Mouse (Mus musculus): ENCODE data around the gene Tff1. TPM values are rescaled to one million over a fixed set of nuclear protein-coding genes. Genes with fewer than 3 reads are reported as not detected.

Gene Tff1
- polyA plus RNA-seq, 1 experiment: not detected

DNA sequence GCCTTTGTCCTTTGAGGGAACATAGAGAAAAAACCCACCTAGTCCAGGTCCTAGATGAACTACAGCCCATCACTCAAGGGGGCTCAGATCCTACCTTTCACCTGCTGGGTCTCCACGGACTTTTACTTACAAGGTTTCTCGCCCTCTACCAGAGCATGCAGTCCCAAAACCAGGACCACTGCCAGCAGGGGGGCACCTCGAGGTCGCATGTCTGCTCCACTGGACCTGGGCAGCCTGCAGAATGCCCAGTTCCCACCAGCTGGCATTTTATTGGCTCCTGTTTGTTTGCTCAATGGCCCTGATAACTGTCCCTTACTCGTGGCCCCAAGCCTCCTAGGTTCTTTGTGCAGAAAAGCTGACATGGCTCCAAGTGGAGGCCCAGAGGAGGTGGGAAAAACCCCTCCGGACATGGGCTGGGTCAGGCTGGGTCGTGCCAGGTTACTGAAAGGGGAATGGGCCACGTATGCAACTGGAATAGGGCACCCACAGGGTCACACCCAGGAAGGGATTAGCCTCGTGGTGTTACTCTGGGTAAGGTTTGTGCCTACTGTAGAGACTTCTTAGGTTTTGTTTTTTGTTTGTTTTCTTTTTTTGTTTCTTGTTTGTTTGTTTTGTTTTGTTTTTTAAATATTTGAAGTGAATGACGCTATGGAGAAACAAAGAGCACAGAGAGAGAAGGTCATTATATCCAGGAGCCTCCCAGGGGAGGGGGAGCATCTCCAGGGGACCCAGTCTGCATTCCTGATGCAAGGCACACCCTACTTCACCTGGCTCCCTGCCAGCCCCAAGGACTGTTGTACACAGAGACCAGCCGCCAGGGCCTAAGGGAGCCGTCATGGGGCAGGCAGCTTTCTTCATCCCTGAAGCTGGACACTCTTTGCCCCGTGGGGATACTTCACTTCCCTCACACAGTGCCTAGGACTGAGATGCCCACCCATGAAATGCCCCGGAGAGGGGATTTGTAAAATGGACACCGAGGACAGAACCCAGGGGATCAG lies 20.7 kb downstream of the Tff1 start, which contains the start of gene Tff2:
TSS of gene Tff2 (minus strand) at position 243 of the 998 bp plus-strand sequence.
- TF ChIP-seq CTCF (IDR thresholded peaks at IDR 0.05; ENCODE audit: extremely low read depth, insufficient read depth, insufficient read length, insufficient replicate concordance) (no peak), POLR2A (IDR thresholded peaks at IDR 0.05; ENCODE audit: low read depth, low read length) (no peak)
- Histone ChIP-seq H3K4me1 (ENCODE audit: control insufficient read depth, insufficient read depth, insufficient read length) (no peaks in the 10 kb centered on the region), H3K27ac (ENCODE audit: insufficient read depth, low read length) (no peak within 1 kb of the TSS), H3K36me3 (ENCODE audit: control insufficient read depth, insufficient read depth, low read length) (no peaks in the 10 kb centered on the region), H3K27me3 (ENCODE audit: control insufficient read depth, insufficient read depth, low read length) (no peaks in the 10 kb centered on the region), H3K4me3 (ENCODE audit: extremely low read depth, insufficient read depth, insufficient read length) (no peak within 1 kb of the TSS)
- no peak for DNase-seq (ENCODE audit: low read depth in 1 of 2, low spot score in 2 of 2)
- WGBS: 81% methylated on average over 15 of the region's 15 CpGs

DNA sequence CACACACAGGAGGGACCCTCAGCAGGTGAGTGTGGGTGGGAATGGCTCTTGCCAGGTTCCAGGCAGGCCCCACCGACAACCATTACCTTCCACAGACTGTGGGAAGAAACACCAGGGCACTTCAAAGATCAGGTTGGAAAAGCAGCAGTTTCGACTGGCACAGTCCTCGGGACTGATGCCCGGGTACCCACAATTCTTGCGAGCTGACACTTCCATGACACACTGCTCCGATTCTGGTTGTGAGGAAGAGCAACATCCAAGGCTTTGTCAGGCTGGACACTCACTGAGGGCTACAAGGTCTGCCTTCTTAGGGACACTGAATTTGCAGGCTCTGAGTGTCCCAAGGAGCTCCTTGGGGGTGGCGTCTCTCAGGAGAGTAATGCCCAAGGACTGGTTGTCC lies 23.0 kb downstream of the Tff1 start:
- 98% methylated on average over 7 of the region's 7 CpGs for WGBS
- TF ChIP-seq CTCF (IDR thresholded peaks at IDR 0.05; ENCODE audit: extremely low read depth, insufficient read depth, insufficient read length, insufficient replicate concordance) (no peak), POLR2A (IDR thresholded peaks at IDR 0.05; ENCODE audit: low read depth, low read length) (no peak)
- H3K4me1 ChIP-seq (ENCODE audit: control insufficient read depth, insufficient read depth, insufficient read length): no peaks in the 10 kb centered on the region
- no peaks in the 10 kb centered on the region for H3K27me3 ChIP-seq (ENCODE audit: control insufficient read depth, insufficient read depth, low read length)
- DNase-seq (ENCODE audit: low read depth in 1 of 2, low spot score in 2 of 2): no peak
- H3K27ac ChIP-seq (ENCODE audit: insufficient read depth, low read length): no peak overlapping the region
- H3K36me3 ChIP-seq (ENCODE audit: control insufficient read depth, insufficient read depth, low read length): no peaks in the 10 kb centered on the region
- no peak overlapping the region for H3K4me3 ChIP-seq (ENCODE audit: extremely low read depth, insufficient read depth, insufficient read length)

- H3K36me3 ChIP-seq (ENCODE audit: control insufficient read depth, insufficient read depth, low read length): no peaks in the 10 kb centered on the region
- DNase-seq (ENCODE audit: low read depth in 1 of 2, low spot score in 2 of 2): peak; percentile 40 to 60
- no peaks in the 10 kb centered on the region for H3K27me3 ChIP-seq (ENCODE audit: control insufficient read depth, insufficient read depth, low read length)
- H3K4me1 ChIP-seq (ENCODE audit: control insufficient read depth, insufficient read depth, insufficient read length): no peaks in the 10 kb centered on the region
- TF ChIP-seq CTCF (IDR thresholded peaks at IDR 0.05; ENCODE audit: extremely low read depth, insufficient read depth, insufficient read length, insufficient replicate concordance): peak; percentile 74; the same call in 1 of the 2 replicates
- no peak for TF ChIP-seq POLR2A (IDR thresholded peaks at IDR 0.05; ENCODE audit: low read depth, low read length)
- H3K27ac ChIP-seq (ENCODE audit: insufficient read depth, low read length): no peak overlapping the region
- WGBS: 31% methylated on average over 5 of the region's 5 CpGs
- no peak overlapping the region for H3K4me3 ChIP-seq (ENCODE audit: extremely low read depth, insufficient read depth, insufficient read length)
These were observed 26.7 kb downstream of the Tff1 start for GRCm38 (mm10) chr17:31138398-31138797.

GRCm38 (mm10) chr17:31136821-31137220 lies 28.3 kb downstream of the Tff1 start:
- Histone ChIP-seq H3K4me3 (ENCODE audit: extremely low read depth, insufficient read depth, insufficient read length) (no peak overlapping the region), H3K27me3 (ENCODE audit: control insufficient read depth, insufficient read depth, low read length) (no peaks in the 10 kb centered on the region), H3K36me3 (ENCODE audit: control insufficient read depth, insufficient read depth, low read length) (no peaks in the 10 kb centered on the region), H3K27ac (ENCODE audit: insufficient read depth, low read length) (no peak overlapping the region), H3K4me1 (ENCODE audit: control insufficient read depth, insufficient read depth, insufficient read length) (no peaks in the 10 kb centered on the region)
- TF ChIP-seq CTCF (IDR thresholded peaks at IDR 0.05; ENCODE audit: extremely low read depth, insufficient read depth, insufficient read length, insufficient replicate concordance) (no peak), POLR2A (IDR thresholded peaks at IDR 0.05; ENCODE audit: low read depth, low read length) (no peak)
- 48% methylated on average over 1 of the region's 1 CpGs for WGBS
- no peak for DNase-seq (ENCODE audit: low read depth in 1 of 2, low spot score in 2 of 2)

GRCm38 (mm10) chr17:31136291-31136690 lies 28.8 kb downstream of the Tff1 start:
- DNase-seq (ENCODE audit: low read depth in 1 of 2, low spot score in 2 of 2): no peak
- H3K27me3 ChIP-seq (ENCODE audit: control insufficient read depth, insufficient read depth, low read length): no peaks in the 10 kb centered on the region
- H3K36me3 ChIP-seq (ENCODE audit: control insufficient read depth, insufficient read depth, low read length): no peaks in the 10 kb centered on the region
- no peak overlapping the region for H3K4me3 ChIP-seq (ENCODE audit: extremely low read depth, insufficient read depth, insufficient read length)
- H3K4me1 ChIP-seq (ENCODE audit: control insufficient read depth, insufficient read depth, insufficient read length): no peaks in the 10 kb centered on the region
- H3K27ac ChIP-seq (ENCODE audit: insufficient read depth, low read length): no peak overlapping the region
- WGBS: 13% methylated on average over 3 of the region's 3 CpGs
- no peak for TF ChIP-seq POLR2A (IDR thresholded peaks at IDR 0.05; ENCODE audit: low read depth, low read length)
- no peak for TF ChIP-seq CTCF (IDR thresholded peaks at IDR 0.05; ENCODE audit: extremely low read depth, insufficient read depth, insufficient read length, insufficient replicate concordance)

- no peaks in the 10 kb centered on the region for H3K27me3 ChIP-seq (ENCODE audit: control insufficient read depth, insufficient read depth, low read length)
- H3K27ac ChIP-seq (ENCODE audit: insufficient read depth, low read length): no peak overlapping the region
- H3K4me1 ChIP-seq (ENCODE audit: control insufficient read depth, insufficient read depth, insufficient read length): no peaks in the 10 kb centered on the region
- H3K36me3 ChIP-seq (ENCODE audit: control insufficient read depth, insufficient read depth, low read length): no peaks in the 10 kb centered on the region
- no peak for TF ChIP-seq CTCF (IDR thresholded peaks at IDR 0.05; ENCODE audit: extremely low read depth, insufficient read depth, insufficient read length, insufficient replicate concordance)
- TF ChIP-seq POLR2A (IDR thresholded peaks at IDR 0.05; ENCODE audit: low read depth, low read length): no peak
- DNase-seq (ENCODE audit: low read depth in 1 of 2, low spot score in 2 of 2): no peak
- WGBS: 89% methylated on average over 6 of the region's 6 CpGs
- H3K4me3 ChIP-seq (ENCODE audit: extremely low read depth, insufficient read depth, insufficient read length): no peak overlapping the region
These were observed 30.2 kb downstream of the Tff1 start for GRCm38 (mm10) chr17:31134913-31135312.

GRCm38 (mm10) chr17:31133776-31134175 lies 31.3 kb downstream of the Tff1 start:
- 72% methylated on average over 15 of the region's 15 CpGs for WGBS
- TF ChIP-seq CTCF (IDR thresholded peaks at IDR 0.05; ENCODE audit: extremely low read depth, insufficient read depth, insufficient read length, insufficient replicate concordance) (no peak), POLR2A (IDR thresholded peaks at IDR 0.05; ENCODE audit: low read depth, low read length) (no peak)
- no peak for DNase-seq (ENCODE audit: low read depth in 1 of 2, low spot score in 2 of 2)
- no peaks in the 10 kb centered on the region for H3K4me1 ChIP-seq (ENCODE audit: control insufficient read depth, insufficient read depth, insufficient read length)
- H3K36me3 ChIP-seq (ENCODE audit: control insufficient read depth, insufficient read depth, low read length): no peaks in the 10 kb centered on the region
- no peaks in the 10 kb centered on the region for H3K27me3 ChIP-seq (ENCODE audit: control insufficient read depth, insufficient read depth, low read length)
- no peak overlapping the region for H3K27ac ChIP-seq (ENCODE audit: insufficient read depth, low read length)
- H3K4me3 ChIP-seq (ENCODE audit: extremely low read depth, insufficient read depth, insufficient read length): no peak overlapping the region
